Mouse (Mus musculus) liver, postnatal 0 days (tissue): ENCODE measurements around the gene Ppfia4. TPM values are rescaled to one million over a fixed set of nuclear protein-coding genes. Genes with fewer than 3 reads are reported as not detected.

ENCODE experiments used
- ATAC-seq: fragments of 200-750 bp; cut with Nextera tagmentation; 2 replicates; pipeline ENCODE4 v1.8.0; 2017; ENCODE audit warnings: mild to moderate bottlenecking, moderate library complexity
- DNase-seq: peaks from one replicate; pipeline ENCODE4 v3.0.0-alpha.2; 2016
- H3K27ac ChIP-seq: fragments of 300-500 bp; sonication (generic); 2 replicates; pipeline ENCODE4 v1.5.1; 2014; ENCODE audit warnings: antibody characterized with exemption, moderate library complexity, mild to moderate bottlenecking, low read depth
- H3K27me3 ChIP-seq: fragments of 300-500 bp; sonication (generic); 2 replicates; pipeline ENCODE4 v1.6.1; 2014; ENCODE audit warnings: low read length, control low read depth, mixed read lengths; ENCODE audit not compliant: insufficient read depth
- H3K36me3 ChIP-seq: fragments of 300-500 bp; sonication (generic); replicated peaks from 2 replicates; pipeline ENCODE4 v1.6.1; 2014; ENCODE audit warnings: mild to moderate bottlenecking, control low read depth, low read length, moderate library complexity, mixed read lengths; ENCODE audit not compliant: insufficient read depth
- H3K4me1 ChIP-seq: fragments of 300-500 bp; sonication (generic); 2 replicates; pipeline ENCODE4 v1.6.1; 2014; ENCODE audit warnings: antibody characterized with exemption, mild to moderate bottlenecking, control low read depth; ENCODE audit not compliant: insufficient read depth
- H3K4me2 ChIP-seq: fragments of 300-500 bp; sonication (generic); 2 replicates; pipeline ENCODE4 v1.6.1; 2014; ENCODE audit warnings: low read depth, mild to moderate bottlenecking, low read length, moderate library complexity, mixed read lengths
- H3K4me3 ChIP-seq: fragments of 300-500 bp; sonication (generic); 2 replicates; pipeline ENCODE4 v1.5.1; 2014; ENCODE audit warnings: low read depth, low read length
- H3K9ac ChIP-seq: fragments of 300-500 bp; sonication (generic); replicated peaks from 2 replicates; pipeline ENCODE4 v1.6.1; 2014; ENCODE audit warnings: mild to moderate bottlenecking, moderate library complexity
- H3K9me3 ChIP-seq: fragments of 300-500 bp; sonication (generic); 2 replicates; pipeline ENCODE4 v1.6.1; 2016; ENCODE audit warnings: mild to moderate bottlenecking, control low read depth, low read length, mixed read lengths
- CTCF ChIP-seq: sonication (generic); IDR thresholded peaks from 2 replicates; pipeline ENCODE4 v1.5.1; 2016; ENCODE audit warnings: antibody characterized with exemption, low read depth
- EP300 ChIP-seq: IDR thresholded peaks from 2 replicates; pipeline ENCODE4 v1.6.1; 2016; ENCODE audit warnings: antibody characterized with exemption, low read depth, mild to moderate bottlenecking
- WGBS: fragments of 180-500 bp; shearing (Covaris S2); extraction: QIAGEN DNeasy Blood & Tissue Kit; methylation state at CpG from one replicate; pipeline ENCODE4 v1.1.7; 2014; ENCODE audit not compliant: insufficient replicate concordance; 5-methylcytosine and 5-hydroxymethylcytosine counted together
- polyA plus RNA-seq: library from polyadenylated mRNA; unstranded; fragments of >200 nt; fragmentation: Nextera tagmentation; extraction: Ambion mirVana; gene quantifications from 2 replicates; pipeline ENCODE4 v1.2.1, GENCODE M21; 2015

Gene Ppfia4
- polyA plus RNA-seq, 1 experiment from 2014 or later: 1.6 TPM

- Histone ChIP-seq H3K27me3 (no peaks in the 10 kb centered on the region), H3K9ac (no peak overlapping the region), H3K36me3 (peaks cover 14% of the 10 kb centered on the region), H3K4me3 (no peak overlapping the region), H3K4me1 (peaks cover 10% of the 10 kb centered on the region), H3K27ac (no peak overlapping the region), H3K9me3 (no peaks in the 10 kb centered on the region), H3K4me2 (no peak overlapping the region)
- ATAC-seq (no peak), DNase-seq (no peak)
- WGBS: 74% methylated on average over 5 of the region's 5 CpGs
- TF ChIP-seq CTCF (no peak), EP300 (no peak)
Measured at GRCm38 (mm10) chr1:134341641-134342277, 9.0 kb upstream of the Ppfia4 start.

GRCm38 (mm10) chr1:134339757-134340619, 7.3 kb upstream of the Ppfia4 start:
- Histone ChIP-seq H3K4me2 (no peak overlapping the region), H3K9me3 (no peaks in the 10 kb centered on the region), H3K27ac (no peak overlapping the region), H3K36me3 (no peaks in the 10 kb centered on the region), H3K9ac (no peak overlapping the region), H3K27me3 (no peaks in the 10 kb centered on the region), H3K4me3 (no peak overlapping the region), H3K4me1 (peaks cover 10% of the 10 kb centered on the region)
- no peak for TF ChIP-seq EP300
- TF ChIP-seq CTCF: peak; percentile 48
- WGBS: 88% methylated on average over 18 of the region's 18 CpGs
- no peak for DNase-seq
- peak; percentile 71 for ATAC-seq

- Histone ChIP-seq H3K4me1 (peaks cover 2% of the 10 kb centered on the region), H3K27ac (no peak overlapping the region), H3K4me3 (no peak overlapping the region), H3K4me2 (no peak overlapping the region), H3K9ac (no peak overlapping the region), H3K27me3 (no peaks in the 10 kb centered on the region), H3K9me3 (no peaks in the 10 kb centered on the region), H3K36me3 (no peaks in the 10 kb centered on the region)
- DNase-seq (no peak), ATAC-seq (no peak)
- TF ChIP-seq CTCF (no peak), EP300 (no peak)
- 87% methylated on average over 7 of the region's 7 CpGs for WGBS
Measured at GRCm38 (mm10) chr1:134339162-134339561, 6.4 kb upstream of the Ppfia4 start.

GRCm38 (mm10) chr1:134336958-134337710, 4.4 kb upstream of the Ppfia4 start:
- Histone ChIP-seq H3K9me3 (no peaks in the 10 kb centered on the region), H3K27ac (no peak overlapping the region), H3K4me2 (no peak overlapping the region), H3K4me3 (no peak overlapping the region), H3K36me3 (no peaks in the 10 kb centered on the region), H3K9ac (no peak overlapping the region), H3K4me1 (peaks cover 6% of the 10 kb centered on the region; the same call in 1 of the 2 replicates), H3K27me3 (0 out of 2 replicates have a peak, but pooled peaks cover 6% of the 10 kb centered on the region)
- DNase-seq (no peak), ATAC-seq (no peak)
- 62% methylated on average over 11 of the region's 11 CpGs for WGBS
- TF ChIP-seq EP300 (no peak), CTCF (no peak)

- H3K27ac ChIP-seq: no peak overlapping the region
- 77% methylated on average over 12 of the region's 12 CpGs for WGBS
- peak; percentile 10 for DNase-seq
- peaks cover 6% of the 10 kb centered on the region; the same call in 1 of the 2 replicates for H3K4me1 ChIP-seq
- TF ChIP-seq EP300 (no peak), CTCF (no peak)
- H3K4me3 ChIP-seq: no peak overlapping the region
- H3K36me3 ChIP-seq: no peaks in the 10 kb centered on the region
- H3K9ac ChIP-seq: no peak overlapping the region
- no peak overlapping the region for H3K4me2 ChIP-seq
- no peaks in the 10 kb centered on the region for H3K9me3 ChIP-seq
- 0 out of 2 replicates have a peak, but pooled peaks cover 6% of the 10 kb centered on the region for H3K27me3 ChIP-seq
- ATAC-seq: no peak
Measured at GRCm38 (mm10) chr1:134335924-134336810, 3.4 kb upstream of the Ppfia4 start.
